Mouse (Mus musculus): ENCODE measurements around the gene Trpt1. TPM values are rescaled to one million over a fixed set of nuclear protein-coding genes. Genes with fewer than 3 reads are reported as not detected.
"Not testable (repeated sequence)": the region's sequence is repeated elsewhere in the genome, so short reads cannot be mapped to it uniquely, and the experiment has no call there.

The Trpt1 gene
- total RNA-seq, 1 experiment from 2014 or later, result 19.5 TPM

DNA sequence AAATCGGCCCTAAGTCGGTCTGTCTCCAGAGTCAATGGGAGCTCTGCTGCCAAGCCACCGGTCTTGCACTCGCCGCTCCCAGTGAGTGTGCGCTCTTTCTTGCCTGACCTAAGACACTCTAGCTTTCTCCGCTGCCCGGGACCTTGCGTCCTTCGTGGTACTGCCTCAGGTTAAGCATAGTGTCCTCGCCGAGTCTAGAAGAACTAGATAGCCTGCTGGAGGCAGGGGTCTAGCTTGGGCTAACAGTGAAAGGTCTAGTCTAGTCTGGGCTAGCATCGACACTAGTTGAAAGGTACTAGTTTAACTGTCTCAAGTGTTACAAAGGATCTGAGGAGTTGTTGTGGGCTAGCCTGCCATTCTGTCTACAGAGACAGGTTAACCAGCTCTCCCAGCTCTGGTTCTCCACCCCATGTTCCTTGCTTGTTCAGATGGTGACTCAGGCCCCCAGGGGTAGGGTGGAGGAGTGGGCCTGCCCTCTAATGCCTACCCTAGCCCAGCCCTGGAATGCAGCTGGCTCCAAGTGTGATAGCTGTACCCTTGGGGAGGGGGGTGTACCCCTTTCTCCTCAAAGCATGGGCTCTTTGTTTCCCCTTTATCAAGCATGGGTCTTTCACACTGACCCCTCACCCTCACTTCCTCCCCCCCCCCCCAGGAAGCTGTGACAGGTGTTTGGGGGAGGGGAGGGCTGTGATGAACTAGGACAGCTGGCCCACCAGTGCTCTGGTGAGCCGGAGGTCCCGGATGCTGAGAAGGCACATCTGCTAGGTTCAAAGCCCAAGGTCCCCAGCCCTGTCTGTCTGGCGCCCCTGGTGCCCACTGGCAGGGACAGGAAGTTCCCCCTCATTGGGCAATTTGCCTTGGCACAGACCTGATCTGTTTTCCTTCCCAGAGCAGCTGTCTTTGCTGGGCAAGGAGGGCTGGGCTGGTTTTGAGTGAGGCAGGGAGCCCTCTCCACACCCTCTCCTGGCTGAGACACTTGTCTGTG lies 20.1 kb upstream of the Trpt1 start, which contains the start of gene Plcb3:
Gene Plcb3 (minus strand): TSS at position 934 of the 985 bp plus-strand sequence.
- DNase-seq, result peak; percentile 59

DNA sequence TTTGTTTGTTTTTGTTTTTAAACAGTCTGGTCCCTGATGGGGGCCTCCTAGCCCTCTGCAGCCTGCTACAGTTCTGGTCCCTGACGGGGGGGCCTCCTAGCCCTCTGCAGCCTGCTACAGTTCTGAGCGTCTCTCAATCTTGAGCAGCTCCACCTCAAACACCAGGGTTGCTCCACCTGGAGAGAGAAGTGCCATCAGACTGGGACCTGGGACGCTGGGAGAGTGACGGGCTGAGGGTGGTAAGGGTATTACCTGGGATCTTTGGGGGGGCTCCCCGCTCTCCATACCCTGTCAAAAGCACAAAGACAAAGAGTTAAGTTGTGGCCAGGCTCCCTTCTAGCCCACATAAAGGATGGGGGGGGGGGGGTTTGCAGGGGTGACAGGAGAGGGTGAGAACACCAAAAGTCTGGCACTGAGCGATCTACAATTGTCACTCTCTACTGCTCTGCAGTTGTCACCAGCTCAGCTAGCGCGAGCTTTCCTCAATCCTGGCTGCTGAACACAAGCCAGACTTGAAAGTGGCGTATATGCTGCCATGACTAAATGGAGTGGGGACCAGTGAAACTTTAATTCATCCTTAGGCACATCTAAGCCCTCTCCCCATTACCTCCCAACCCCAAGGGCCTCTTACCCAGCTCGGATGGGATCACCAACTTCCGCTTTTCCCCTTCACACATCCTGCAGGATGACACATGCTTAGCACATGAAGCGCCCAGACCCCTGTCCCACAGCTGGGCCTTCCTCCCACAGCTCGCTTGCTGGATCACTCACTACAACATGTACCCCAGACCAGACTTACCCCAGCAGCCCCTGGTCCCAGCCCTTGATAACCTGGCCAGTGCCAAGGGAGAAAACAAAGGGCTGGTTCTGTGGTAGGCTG lies 17.9 kb upstream of the Trpt1 start:
- DNase-seq, result no peak

DNA sequence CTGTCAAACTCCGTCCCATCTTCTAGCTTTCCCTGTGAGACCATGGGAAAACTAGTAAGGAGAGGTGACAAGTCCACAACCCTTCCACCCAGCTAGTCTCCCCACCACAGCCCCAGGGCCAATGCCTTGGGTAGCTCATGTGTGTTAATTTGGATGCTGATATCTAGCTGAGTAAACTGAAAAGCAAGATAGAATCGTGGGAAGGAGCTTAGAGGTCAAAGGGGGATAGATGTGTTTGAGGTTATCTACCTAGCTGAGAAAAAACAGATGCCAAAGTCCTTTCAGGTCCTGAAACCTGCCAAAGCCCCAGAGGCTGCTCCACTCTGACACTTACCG lies 17.3 kb upstream of the Trpt1 start:
- DNase-seq, result no peak

DNA sequence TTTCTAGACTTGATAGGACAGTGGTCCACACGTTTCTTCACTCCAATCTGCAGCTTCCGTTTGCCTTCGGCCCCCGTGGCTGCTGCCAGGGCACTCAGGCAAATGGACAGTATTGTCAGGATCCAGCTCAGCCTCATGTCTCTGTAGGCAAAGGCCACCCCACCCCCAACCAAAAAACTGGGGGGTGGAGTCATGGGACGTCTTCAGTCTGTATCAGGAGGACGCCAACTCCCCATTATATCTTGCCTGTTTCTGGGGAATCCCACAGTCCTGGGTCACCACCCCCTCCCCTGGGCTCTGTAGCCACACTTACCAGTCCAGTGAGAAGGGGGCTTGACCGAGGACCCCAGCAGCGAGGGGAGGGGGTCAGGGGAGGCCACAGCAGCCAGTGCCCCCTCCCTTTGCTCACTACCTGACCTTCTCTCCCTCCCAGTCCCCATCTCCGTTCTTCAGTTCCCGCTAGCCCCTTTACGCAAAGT lies 16.9 kb upstream of the Trpt1 start:
- DNase-seq, result no peak

DNA sequence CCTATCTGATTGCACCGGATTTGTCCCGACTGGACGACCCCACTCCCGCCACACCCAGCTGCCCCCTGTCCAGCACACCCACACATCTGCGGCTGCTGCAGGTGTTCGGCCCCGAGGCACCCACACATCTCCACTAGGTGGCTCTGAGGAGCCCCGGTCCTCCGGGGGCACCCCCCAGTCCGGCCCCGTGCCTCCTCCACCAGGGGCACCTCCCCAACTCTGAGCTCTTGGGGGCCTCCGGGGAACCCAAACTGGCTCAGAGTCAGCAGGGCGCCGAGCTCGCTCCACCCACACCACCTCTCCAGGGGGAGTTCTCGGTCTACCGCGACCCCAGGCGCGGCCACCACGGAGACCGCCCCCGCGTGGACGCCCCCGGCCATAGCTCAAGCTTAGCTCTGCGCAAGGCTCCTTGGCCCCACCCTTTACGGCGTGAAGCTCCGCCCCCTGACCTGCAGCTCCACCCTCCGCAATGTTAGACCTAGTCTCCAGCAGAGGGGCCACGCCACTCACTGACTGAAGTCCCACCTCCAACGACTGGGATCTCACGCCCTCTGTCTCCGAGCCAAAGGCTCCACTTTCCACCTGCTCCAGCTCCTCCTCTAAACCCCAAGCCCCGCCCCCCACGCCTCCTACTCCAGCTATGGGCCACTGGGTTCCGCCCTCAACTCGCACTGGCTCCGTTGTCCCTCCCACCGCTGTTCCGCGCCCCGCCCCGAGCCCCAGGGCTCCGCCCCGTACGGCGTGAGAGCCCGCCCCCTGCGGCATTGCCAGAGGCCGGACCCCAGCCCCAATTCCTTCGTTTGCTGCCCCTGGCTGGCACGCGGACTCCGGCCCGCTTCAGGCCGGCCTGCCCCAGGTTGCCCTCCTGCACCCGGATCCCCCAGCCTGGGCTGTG lies 16.2 kb upstream of the Trpt1 start:
- peak; percentile 100 for DNase-seq

DNA sequence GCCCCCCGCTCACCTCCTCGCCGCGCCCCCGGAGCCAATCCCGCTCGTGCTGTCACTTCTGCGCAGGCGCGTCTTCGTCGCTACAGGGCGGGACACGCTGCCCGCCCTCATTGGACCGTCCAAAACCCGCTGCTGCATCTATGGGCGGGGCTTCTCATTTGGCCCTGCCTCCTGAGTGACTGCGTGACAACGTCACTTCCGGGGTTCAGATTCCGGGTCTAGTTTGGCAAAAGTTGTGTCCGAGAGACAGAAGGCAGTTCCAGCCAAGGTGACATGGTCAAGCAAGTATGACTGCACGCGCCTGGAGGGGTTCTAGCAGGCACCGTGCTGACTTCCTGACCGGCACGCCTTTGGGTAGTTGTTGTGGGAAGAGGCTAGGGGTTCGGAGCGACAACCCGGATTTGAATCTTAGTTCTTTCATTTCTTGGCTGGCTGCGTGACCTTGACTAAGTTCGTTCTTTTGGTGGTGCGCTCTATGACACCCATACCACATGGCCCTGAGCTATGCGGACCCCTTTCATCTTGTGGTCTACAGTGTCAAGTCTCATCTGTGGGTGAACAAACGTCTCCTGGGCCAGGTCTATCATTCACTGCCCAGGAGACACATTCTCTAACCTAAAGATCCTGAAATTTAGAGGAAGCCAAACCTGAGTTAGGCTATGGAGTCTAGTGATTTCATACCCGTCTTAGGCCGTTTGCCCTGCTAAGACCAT lies 15.4 kb upstream of the Trpt1 start, which contains the start of gene Fkbp2:
Gene Fkbp2 (minus strand): TSS at position 121 of the 713 bp plus-strand sequence.
- peak; percentile 98 for DNase-seq

DNA sequence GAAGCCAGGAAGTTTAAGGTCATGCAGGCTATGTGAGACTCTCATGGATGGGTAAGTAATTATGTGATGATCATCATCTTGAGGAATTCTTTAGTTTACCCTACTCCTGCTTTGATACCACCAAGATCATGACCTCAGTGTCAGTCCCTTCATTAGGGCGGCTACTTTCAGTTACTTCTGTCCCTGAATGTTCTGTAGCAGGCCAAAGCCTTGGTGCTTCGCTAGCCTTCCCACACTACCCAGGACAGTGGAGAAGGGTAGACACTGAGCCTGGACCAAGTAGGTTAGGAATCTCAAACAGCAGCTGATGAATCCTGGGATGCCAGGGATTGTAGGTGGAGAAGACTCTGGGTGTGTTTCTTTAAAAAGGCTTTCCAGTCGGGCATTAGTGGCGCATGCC lies 14.5 kb upstream of the Trpt1 start:
- DNase-seq, result no peak

DNA sequence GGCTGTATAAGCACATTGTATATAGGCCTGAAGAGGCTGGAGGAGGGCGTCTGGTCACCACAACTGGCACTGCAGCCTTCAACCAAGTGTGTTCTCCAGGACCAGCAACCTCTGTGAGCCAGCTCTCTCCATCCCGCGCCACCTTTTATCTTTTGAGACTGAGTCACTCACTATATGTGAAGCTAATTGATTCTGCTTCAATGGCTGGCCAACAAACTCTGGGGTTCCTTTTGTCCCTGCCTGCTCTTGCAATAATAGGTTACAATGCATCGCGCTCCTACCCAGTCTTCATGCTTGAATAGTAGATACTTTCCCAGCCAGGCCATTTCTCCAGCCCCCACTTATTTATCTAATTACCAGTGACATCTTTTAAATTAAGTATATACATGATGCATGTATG lies 12.3 kb upstream of the Trpt1 start:
- no peak for DNase-seq

DNA sequence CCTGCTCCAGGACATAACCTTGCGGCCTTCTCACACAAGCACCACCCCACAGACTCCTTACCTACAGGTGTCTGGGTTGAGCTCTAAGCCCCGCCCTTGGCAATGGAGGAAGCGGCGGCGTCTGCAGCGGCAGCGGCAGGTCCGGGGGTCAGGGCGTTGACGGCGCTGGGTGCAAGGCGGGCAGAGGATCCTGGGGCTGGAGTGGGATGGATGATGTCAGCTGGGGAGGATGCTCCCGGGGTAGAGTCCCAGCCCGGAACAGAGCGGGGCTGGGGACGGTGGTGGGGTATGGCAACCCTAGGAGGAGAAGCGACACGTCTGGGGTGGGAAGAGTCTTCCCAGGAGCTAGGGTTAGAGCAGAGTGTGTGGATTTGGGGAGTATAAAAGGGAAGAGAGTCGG lies 10.6 kb upstream of the Trpt1 start:
- no peak for DNase-seq

DNA sequence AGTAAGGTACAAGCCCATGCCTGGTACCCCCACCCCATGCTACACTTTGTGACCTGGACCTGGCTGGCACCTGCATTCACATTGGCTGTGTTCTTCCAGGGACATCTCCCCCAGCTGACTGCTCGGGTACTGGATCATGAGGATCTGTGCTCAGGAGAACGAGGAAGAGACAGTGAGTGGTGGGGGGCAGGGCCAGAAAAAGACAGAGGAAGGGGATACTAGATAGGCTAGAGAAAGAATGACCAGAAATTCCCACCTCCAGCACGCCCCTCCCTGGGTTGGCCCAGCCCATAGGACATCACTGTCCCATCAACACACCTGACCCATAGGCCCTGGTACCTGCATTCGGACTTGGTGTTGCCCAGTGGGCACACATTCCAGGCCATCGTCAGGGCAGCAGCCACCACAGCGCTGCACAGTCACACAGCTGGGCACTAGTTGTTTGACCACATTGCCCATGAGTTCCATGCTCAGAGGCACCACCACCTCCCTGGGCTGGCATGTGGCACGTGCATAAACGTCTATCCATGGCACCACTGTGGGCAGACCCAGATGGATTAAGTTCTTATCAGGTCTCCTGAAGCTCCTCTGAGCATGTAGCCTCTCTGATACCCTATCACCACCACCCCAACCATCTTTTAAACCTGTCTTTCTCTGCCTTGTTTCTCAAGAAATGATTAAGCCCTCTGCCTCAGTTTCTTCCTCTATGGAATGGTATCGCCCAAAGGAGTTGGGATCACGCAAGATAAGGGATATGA lies 9.8 kb upstream of the Trpt1 start:
- DNase-seq, result no peak

DNA sequence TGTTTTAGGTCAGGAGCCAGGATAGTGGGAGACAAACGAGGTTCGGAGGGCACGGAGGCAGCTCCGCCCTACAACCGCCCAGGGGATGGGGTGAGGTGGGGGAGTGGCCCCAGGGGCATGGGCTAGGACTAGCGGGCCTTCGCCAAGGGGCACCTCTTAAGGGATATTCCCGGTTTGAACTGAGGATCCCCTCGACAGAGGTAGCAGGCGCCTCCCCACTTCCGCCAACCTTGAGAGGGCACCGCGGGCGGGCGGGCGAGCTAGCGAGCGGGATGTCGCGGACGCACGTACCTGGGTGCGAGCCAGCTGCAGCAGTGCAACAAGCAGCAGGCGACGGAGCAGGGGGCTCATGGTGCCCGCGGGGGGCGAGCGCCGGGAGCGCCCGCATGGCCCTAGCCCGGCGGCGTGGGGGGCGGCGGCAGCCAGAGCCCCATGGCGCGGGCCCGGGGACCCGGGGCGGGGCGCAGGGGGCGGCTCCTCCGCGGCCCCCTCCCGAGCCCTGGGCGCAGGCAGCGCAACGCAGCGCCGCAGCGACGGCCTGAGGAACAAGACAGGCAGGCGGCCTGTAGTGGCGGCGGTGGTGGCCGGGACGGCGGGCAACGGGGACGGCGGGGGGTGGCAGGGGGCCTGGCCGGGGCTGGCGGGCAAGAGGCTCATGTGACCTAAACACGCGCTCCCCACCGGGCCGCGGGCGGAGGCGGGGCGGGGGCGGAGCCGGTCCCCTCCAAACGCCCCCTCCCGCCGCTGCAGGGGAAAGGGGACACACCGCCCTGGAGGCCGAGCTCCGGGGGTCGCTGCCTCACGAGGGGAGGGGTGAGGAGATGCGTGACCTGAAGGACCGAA lies 8.6 kb upstream of the Trpt1 start, which contains the start of gene Vegfb:
Gene Vegfb (minus strand): TSS at position 591 of the 843 bp plus-strand sequence.
- DNase-seq, result peak; percentile 83

DNA sequence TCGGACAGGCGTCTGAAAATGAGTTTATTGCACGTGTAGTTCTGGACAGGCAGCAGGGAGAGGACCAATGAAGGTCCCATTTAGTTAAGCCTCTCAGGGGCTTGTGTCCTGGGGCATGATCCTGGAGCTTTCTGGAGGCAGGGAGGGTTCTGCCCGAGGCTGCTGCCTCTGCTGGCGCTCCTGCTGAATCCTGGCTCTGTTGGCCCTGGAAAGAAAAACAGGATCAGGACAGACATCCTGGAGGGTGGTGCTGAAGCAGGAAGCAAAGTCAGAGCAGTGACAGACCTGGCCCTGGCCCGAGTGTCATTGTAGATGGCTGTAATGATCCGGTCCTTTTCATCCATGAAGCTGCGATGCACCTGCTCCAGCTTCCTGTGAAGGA lies 8.0 kb upstream of the Trpt1 start:
- no peak for DNase-seq

DNA sequence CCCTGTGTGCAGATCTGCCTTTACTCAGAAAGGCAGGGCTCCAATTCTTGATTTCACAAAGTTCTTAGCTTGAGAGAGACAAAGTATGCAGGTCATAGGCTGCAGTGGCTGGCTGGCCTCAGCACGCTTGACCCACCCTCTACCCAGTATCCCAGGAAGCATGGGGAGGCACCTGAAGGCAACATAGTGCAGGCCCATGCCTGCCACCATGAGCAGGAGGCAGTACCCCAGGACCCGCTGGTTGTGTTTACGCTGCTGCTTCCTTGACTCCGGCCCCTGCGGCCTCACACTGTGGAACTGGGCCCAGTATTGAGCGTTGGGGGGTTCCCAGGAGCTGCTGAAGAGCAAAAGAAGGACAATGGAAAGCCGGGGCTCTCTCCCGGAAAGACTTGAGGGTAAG lies 6.7 kb upstream of the Trpt1 start:
- no peak for DNase-seq

DNA sequence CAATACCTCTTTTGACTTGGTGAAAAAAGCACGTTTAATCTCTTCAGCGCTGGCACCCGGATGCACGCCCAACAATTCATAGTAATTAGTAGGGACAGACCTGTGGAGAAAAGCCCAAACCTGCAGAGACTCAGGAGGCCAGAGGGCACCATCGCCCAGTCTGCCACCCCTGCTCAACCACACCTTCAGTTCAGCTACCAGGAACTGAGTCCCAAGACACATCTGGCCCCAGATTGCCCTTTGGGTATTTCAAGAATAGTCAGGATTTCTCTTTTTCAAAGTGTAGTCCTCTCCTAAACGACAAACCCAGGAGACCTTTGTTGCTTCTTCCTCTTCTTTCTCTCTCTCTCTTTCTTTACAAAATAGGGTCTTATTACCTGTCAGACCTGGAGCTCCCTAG lies 5.2 kb upstream of the Trpt1 start:
- DNase-seq, result no peak

DNA sequence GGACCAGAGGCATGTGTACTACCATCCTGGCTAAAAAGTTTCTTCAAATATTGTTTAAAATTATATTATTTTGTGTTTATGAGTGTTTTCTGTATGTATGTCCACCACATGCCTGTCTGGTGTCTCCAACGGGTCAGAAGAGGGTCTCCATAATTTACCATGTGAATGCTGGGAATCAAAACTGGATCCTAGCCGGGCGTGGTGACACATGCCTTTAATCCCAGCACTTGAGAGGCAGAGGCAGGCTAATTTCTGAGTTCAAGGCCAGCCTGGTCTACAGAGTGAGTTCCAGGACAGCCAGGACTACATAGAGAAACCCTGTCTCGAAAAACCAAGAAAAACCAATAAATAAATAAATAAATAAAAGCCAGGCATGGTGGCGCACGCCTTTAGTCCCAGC lies 4.8 kb upstream of the Trpt1 start:
- not testable (repeated sequence) for DNase-seq

DNA sequence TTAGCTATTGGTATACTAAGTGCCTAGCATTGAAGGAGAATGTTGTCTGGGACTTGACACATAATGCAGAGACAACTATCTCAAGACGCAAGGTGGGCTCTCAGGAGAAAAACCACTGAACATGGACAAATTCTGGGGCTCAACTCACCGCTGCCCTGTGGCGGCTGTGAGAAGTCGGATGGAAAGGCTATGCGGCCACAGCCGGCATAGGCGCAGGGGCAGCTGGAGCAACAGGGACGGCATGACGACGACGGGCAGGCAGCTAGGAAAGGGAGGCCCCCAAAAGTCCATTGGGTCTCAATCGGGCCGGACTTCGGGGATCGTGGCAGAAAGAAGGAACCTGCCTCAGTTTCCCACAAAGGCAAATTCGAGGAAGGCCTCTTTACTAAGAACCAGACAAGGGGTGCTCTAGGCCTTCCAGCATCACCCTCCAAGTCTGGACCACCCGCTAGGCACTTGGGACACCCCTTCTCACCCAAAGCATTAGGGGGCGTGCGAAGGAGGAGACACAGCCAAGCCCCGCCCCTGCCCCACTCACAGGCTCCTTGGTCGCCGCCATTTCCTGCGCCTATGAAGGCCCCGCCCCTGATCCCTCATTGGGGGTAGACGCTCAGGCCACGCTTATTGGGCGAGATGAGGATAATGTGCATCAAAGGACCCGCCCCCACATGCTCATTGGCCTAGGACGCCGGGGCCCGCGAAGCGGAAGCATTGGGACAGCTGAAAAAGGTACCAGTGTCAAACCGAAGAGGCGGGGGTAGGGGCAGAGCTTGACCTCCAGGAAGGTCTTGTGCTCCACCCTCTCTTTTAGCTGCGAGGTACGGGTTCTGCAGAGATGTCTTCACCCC lies 3.7 kb upstream of the Trpt1 start, which contains the start of gene Dnajc4:
Gene Dnajc4 (minus strand): TSS at position 562 of the 848 bp plus-strand sequence.
- peak; percentile 96 for DNase-seq

DNA sequence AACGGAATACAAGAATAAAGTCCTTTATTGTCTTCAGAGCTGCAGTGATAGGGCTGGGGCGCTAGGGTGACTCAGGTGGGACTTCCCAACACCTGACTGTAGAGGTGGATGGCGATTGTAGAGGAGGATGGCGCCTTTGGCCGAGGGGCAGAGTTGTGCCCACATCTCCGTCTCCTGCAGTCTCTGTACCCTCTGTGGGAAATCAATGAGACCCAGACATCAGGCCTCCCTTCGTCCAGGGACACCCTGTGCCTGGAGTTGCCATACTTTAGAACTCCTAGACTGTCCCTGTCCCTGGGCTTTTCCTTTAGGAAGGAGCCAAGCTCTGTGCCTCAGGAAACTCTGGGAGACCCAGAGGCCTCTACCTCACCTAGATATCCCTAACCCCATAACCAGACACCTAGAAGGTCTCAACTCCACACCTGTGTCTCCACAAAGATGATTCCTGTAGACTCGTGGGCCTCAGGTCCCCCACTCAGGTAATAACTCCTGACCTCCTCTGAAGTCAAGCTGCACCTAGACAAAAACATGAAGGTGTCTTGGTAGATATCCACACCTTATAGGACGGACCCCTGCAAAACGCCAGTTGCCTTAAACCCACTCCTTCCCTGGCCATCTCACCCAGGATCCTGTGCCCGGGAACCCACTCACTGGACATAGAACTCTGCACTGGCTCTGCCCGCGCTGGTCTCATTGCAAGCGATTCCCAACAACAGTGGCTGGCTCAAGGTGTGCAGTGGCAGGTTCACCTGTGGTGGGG lies 2.7 kb upstream of the Trpt1 start:
- no peak for DNase-seq

Measured in adrenal gland, postnatal 25 days (tissue).